Mouse (Mus musculus) myocyte (in vitro differentiated cells): ENCODE results near the gene Trim5.
"Not testable (repeated sequence)": the region's sequence is repeated elsewhere in the genome, so short reads cannot be mapped to it uniquely, and the experiment has no call there.

Experiments
- MAX ChIP-seq: IDR thresholded peaks from one replicate; pipeline ENCODE4 v1.6.1; 2011; ENCODE audit warnings: low read depth, mild to moderate bottlenecking, control low read depth
- POLR2A ChIP-seq: IDR thresholded peaks from one replicate; pipeline ENCODE4 v1.6.1; 2011; ENCODE audit warnings: low read depth, mild to moderate bottlenecking, control low read depth, moderate library complexity; ENCODE audit not compliant: insufficient read length
- TCF12 ChIP-seq: IDR thresholded peaks from one replicate; pipeline ENCODE4 v1.6.1; 2011; ENCODE audit warnings: mild to moderate bottlenecking, control low read depth; ENCODE audit not compliant: poor library complexity, insufficient read depth, severe bottlenecking
- TCF3 ChIP-seq: IDR thresholded peaks from one replicate; pipeline ENCODE4 v1.6.1; 2011; ENCODE audit warnings: low read depth, control low read depth; ENCODE audit not compliant: insufficient read length
- USF1 ChIP-seq: IDR thresholded peaks from one replicate; pipeline ENCODE4 v1.6.1; 2011; ENCODE audit warnings: low read depth, mild to moderate bottlenecking, control low read depth, moderate library complexity

DNA sequence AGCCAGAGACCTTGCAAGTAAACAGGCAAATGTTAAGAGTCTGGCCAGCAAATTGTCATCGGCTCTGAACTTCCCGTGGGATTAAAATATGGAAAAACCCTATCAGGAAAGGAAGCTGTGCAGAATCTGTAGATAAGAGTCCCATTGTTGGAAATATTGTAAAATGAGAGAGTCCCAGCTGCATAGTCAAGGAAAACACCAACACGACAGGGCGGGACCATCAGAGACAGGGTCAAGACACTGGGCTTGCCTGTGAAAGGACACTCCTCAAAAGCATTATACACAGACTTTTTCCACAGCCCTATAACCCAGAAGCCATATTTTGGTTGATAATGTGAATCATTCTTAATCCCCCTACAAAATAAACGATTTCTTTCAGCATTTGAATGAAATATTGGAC, 22.6 kb downstream of the Trim5 start:
- TF ChIP-seq POLR2A, TCF12, USF1, MAX, TCF3: not testable (repeated sequence)
